Mouse (Mus musculus): Measurements from ENCODE around the gene Acvr1b. TPM values are rescaled to one million over a fixed set of nuclear protein-coding genes. Genes with fewer than 3 reads are reported as not detected.

Gene Acvr1b
- polyA plus RNA-seq (2012; rRNA removed) = 54.5 and 55.2 TPM in 2 replicates

GRCm38 (mm10) chr15:101173421-101174211 lies at the start of gene Acvr1b:
Gene Acvr1b, plus strand, starts transcription at chr15:101174067.
- no peaks in the 10 kb centered on the region for H3K27me3 ChIP-seq (ENCODE audit: control insufficient read depth, insufficient read depth, low read length)
- TF ChIP-seq CTCF (IDR thresholded peaks at IDR 0.05; ENCODE audit: borderline replicate concordance, insufficient read depth, low read depth, low read length) = no peak
- TF ChIP-seq POLR2A (IDR thresholded peaks at IDR 0.05; ENCODE audit: borderline replicate concordance, insufficient read depth, low read length) = peak; percentile 77
- WGBS = under 1% methylated on average over 56 of the region's 87 CpGs
- peaks cover 9% of the 10 kb centered on the region; the same call in 1 of the 2 replicates for H3K4me1 ChIP-seq (ENCODE audit: control insufficient read depth, insufficient read depth, low read length)
- DNase-seq = peak; percentile 92
- peak within 1 kb of the TSS; percentile 99 for H3K4me3 ChIP-seq (replicated peaks; ENCODE audit: insufficient read depth, low read depth, low read length)
- H3K27ac ChIP-seq (ENCODE audit: insufficient read depth, low read length) = peak within 1 kb of the TSS; percentile 97

- 88% methylated on average over 6 of the region's 6 CpGs for WGBS
- peaks cover 2% of the 10 kb centered on the region; the same call in 1 of the 2 replicates for H3K4me1 ChIP-seq (ENCODE audit: control insufficient read depth, insufficient read depth, low read length)
- no peak overlapping the region for H3K27ac ChIP-seq (ENCODE audit: insufficient read depth, low read length)
- DNase-seq = no peak
- TF ChIP-seq CTCF (IDR thresholded peaks at IDR 0.05; ENCODE audit: borderline replicate concordance, insufficient read depth, low read depth, low read length) (no peak), POLR2A (IDR thresholded peaks at IDR 0.05; ENCODE audit: borderline replicate concordance, insufficient read depth, low read length) (no peak)
- H3K4me3 ChIP-seq (replicated peaks; ENCODE audit: insufficient read depth, low read depth, low read length) = no peak overlapping the region
- H3K27me3 ChIP-seq (ENCODE audit: control insufficient read depth, insufficient read depth, low read length) = peaks cover 2% of the 10 kb centered on the region; the same call in 1 of the 2 replicates
Measured at GRCm38 (mm10) chr15:101125561-101125960, 48.3 kb upstream of the Acvr1b start.

- Histone ChIP-seq H3K27me3 (ENCODE audit: control insufficient read depth, insufficient read depth, low read length) (peaks cover 2% of the 10 kb centered on the region; the same call in 1 of the 2 replicates), H3K4me1 (ENCODE audit: control insufficient read depth, insufficient read depth, low read length) (0 out of 2 replicates have a peak, but pooled peaks cover 2% of the 10 kb centered on the region), H3K27ac (ENCODE audit: insufficient read depth, low read length) (no peak overlapping the region), H3K4me3 (replicated peaks; ENCODE audit: insufficient read depth, low read depth, low read length) (no peak overlapping the region)
- DNase-seq = no peak
- TF ChIP-seq CTCF (IDR thresholded peaks at IDR 0.05; ENCODE audit: borderline replicate concordance, insufficient read depth, low read depth, low read length) (no peak), POLR2A (IDR thresholded peaks at IDR 0.05; ENCODE audit: borderline replicate concordance, insufficient read depth, low read length) (no peak)
- 73% methylated on average over 12 of the region's 12 CpGs for WGBS
Measured at GRCm38 (mm10) chr15:101126876-101127544, 46.9 kb upstream of the Acvr1b start.

GRCm38 (mm10) chr15:101128181-101129089 lies 45.4 kb upstream of the Acvr1b start, which contains the start of gene Acvrl1:
Gene Acvrl1, plus strand, starts transcription at chr15:101128522.
- Histone ChIP-seq H3K4me3 (replicated peaks; ENCODE audit: insufficient read depth, low read depth, low read length) (no peak within 1 kb of the TSS), H3K4me1 (ENCODE audit: control insufficient read depth, insufficient read depth, low read length) (0 out of 2 replicates have a peak, but pooled peaks cover 2% of the 10 kb centered on the region), H3K27ac (ENCODE audit: insufficient read depth, low read length) (no peak within 1 kb of the TSS; the same call in 1 of the 2 replicates), H3K27me3 (ENCODE audit: control insufficient read depth, insufficient read depth, low read length) (peaks cover 2% of the 10 kb centered on the region; the same call in 1 of the 2 replicates)
- no peak for DNase-seq
- no peak for TF ChIP-seq CTCF (IDR thresholded peaks at IDR 0.05; ENCODE audit: borderline replicate concordance, insufficient read depth, low read depth, low read length)
- TF ChIP-seq POLR2A (IDR thresholded peaks at IDR 0.05; ENCODE audit: borderline replicate concordance, insufficient read depth, low read length) = no peak
- WGBS = 8% methylated on average over 46 of the region's 46 CpGs

GRCm38 (mm10) chr15:101129412-101129811 lies 44.5 kb upstream of the Acvr1b start:
- no peak overlapping the region for H3K27ac ChIP-seq (ENCODE audit: insufficient read depth, low read length)
- 55% methylated on average over 5 of the region's 5 CpGs for WGBS
- no peak overlapping the region for H3K4me3 ChIP-seq (replicated peaks; ENCODE audit: insufficient read depth, low read depth, low read length)
- no peak for TF ChIP-seq CTCF (IDR thresholded peaks at IDR 0.05; ENCODE audit: borderline replicate concordance, insufficient read depth, low read depth, low read length)
- TF ChIP-seq POLR2A (IDR thresholded peaks at IDR 0.05; ENCODE audit: borderline replicate concordance, insufficient read depth, low read length) = no peak
- H3K27me3 ChIP-seq (ENCODE audit: control insufficient read depth, insufficient read depth, low read length) = peaks cover 2% of the 10 kb centered on the region; the same call in 1 of the 2 replicates
- H3K4me1 ChIP-seq (ENCODE audit: control insufficient read depth, insufficient read depth, low read length) = 0 out of 2 replicates have a peak, but pooled peaks cover 2% of the 10 kb centered on the region
- DNase-seq = no peak

- WGBS = 46% methylated on average over 11 of the region's 11 CpGs
- no peak overlapping the region for H3K27ac ChIP-seq (ENCODE audit: insufficient read depth, low read length)
- no peak overlapping the region for H3K4me3 ChIP-seq (replicated peaks; ENCODE audit: insufficient read depth, low read depth, low read length)
Measured at GRCm38 (mm10) chr15:101131498-101131897, 42.4 kb upstream of the Acvr1b start.

GRCm38 (mm10) chr15:101132041-101132440 lies 41.8 kb upstream of the Acvr1b start:
- no peak for DNase-seq
- no peak overlapping the region for H3K27ac ChIP-seq (ENCODE audit: insufficient read depth, low read length)
- TF ChIP-seq CTCF (IDR thresholded peaks at IDR 0.05; ENCODE audit: borderline replicate concordance, insufficient read depth, low read depth, low read length) (no peak), POLR2A (IDR thresholded peaks at IDR 0.05; ENCODE audit: borderline replicate concordance, insufficient read depth, low read length) (no peak)
- WGBS = 42% methylated on average over 6 of the region's 6 CpGs
- H3K27me3 ChIP-seq (ENCODE audit: control insufficient read depth, insufficient read depth, low read length) = peaks cover 2% of the 10 kb centered on the region; the same call in 1 of the 2 replicates
- H3K4me3 ChIP-seq (replicated peaks; ENCODE audit: insufficient read depth, low read depth, low read length) = no peak overlapping the region
- H3K4me1 ChIP-seq (ENCODE audit: control insufficient read depth, insufficient read depth, low read length) = 0 out of 2 replicates have a peak, but pooled peaks cover 2% of the 10 kb centered on the region

More at GRCm38 (mm10) chr15:101131498-101131897, 42.4 kb upstream of the Acvr1b start:
- 0 out of 2 replicates have a peak, but pooled peaks cover 2% of the 10 kb centered on the region for H3K4me1 ChIP-seq (ENCODE audit: control insufficient read depth, insufficient read depth, low read length)
- no peak for DNase-seq
- H3K27me3 ChIP-seq (ENCODE audit: control insufficient read depth, insufficient read depth, low read length) = peaks cover 2% of the 10 kb centered on the region; the same call in 1 of the 2 replicates
- no peak for TF ChIP-seq POLR2A (IDR thresholded peaks at IDR 0.05; ENCODE audit: borderline replicate concordance, insufficient read depth, low read length)
- no peak for TF ChIP-seq CTCF (IDR thresholded peaks at IDR 0.05; ENCODE audit: borderline replicate concordance, insufficient read depth, low read depth, low read length)
